Mouse (Mus musculus) CH12.LX (cell line): ENCODE measurements at regions not wholly inside any gene's neighbourhood (a gene's known extent, or its start where the extent isn't known, plus 50 kb on each side); places are given as distances from the start of the nearest gene placed in this dataset.

ENCODE experiments used
- GABPA ChIP-seq: IDR thresholded peaks from 2 replicates; pipeline ENCODE4 v1.6.1; 2012; ENCODE audit warnings: low read depth, low read length, improper control_type of control experiment, inconsistent platforms; ENCODE audit not compliant: insufficient replicate concordance
- MAFK ChIP-seq: IDR thresholded peaks from 2 replicates; pipeline ENCODE4 v1.6.1; 2011; ENCODE audit warnings: low read length, improper control_type of control experiment; ENCODE audit not compliant: insufficient replicate concordance

- no peak for TF ChIP-seq GABPA
- TF ChIP-seq MAFK, result no peak
Observed at GRCm38 (mm10) chr7:40086236-40086635, 568.7 kb downstream of the Zfp619 start.
